Mouse (Mus musculus) lung, embryonic 15.5 days (tissue): ENCODE measurements around the gene Dnah2. TPM values are rescaled to one million over a fixed set of nuclear protein-coding genes. Genes with fewer than 3 reads are reported as not detected.

Source experiments
- ATAC-seq: fragments of 200-750 bp; cut with Nextera tagmentation; 2 replicates; pipeline ENCODE4 v1.8.0; 2017; ENCODE audit warnings: moderate number of reproducible peaks, borderline replicate concordance; ENCODE audit not compliant: low FRiP score, low TSS enrichment; ENCODE audit errors: extremely low read depth
- H3K27ac ChIP-seq: fragments of 300-500 bp; sonication (generic); 2 replicates; pipeline ENCODE4 v1.5.1; 2015; ENCODE audit warnings: moderate library complexity, mild to moderate bottlenecking, inconsistent platforms
- H3K27me3 ChIP-seq: fragments of 300-500 bp; sonication (generic); 2 replicates; pipeline ENCODE4 v1.6.1; 2015; ENCODE audit warnings: inconsistent platforms
- H3K36me3 ChIP-seq: fragments of 300-500 bp; sonication (generic); 2 replicates; pipeline ENCODE4 v1.6.1; 2015; ENCODE audit warnings: inconsistent platforms
- H3K4me1 ChIP-seq: fragments of 300-500 bp; sonication (generic); 2 replicates; pipeline ENCODE4 v1.6.1; 2015; ENCODE audit warnings: inconsistent platforms
- H3K4me2 ChIP-seq: fragments of 300-500 bp; sonication (generic); 2 replicates; pipeline ENCODE4 v1.6.1; 2015; ENCODE audit warnings: inconsistent platforms, mild to moderate bottlenecking, moderate library complexity
- H3K4me3 ChIP-seq: fragments of 300-500 bp; sonication (generic); 2 replicates; pipeline ENCODE4 v1.5.1; 2015; ENCODE audit warnings: mild to moderate bottlenecking, inconsistent platforms
- H3K9ac ChIP-seq: fragments of 300-500 bp; sonication (generic); 2 replicates; pipeline ENCODE4 v1.6.1; 2015; ENCODE audit warnings: inconsistent platforms
- H3K9me3 ChIP-seq: fragments of 300-500 bp; sonication (generic); 2 replicates; pipeline ENCODE4 v1.6.1; 2016; ENCODE audit warnings: inconsistent platforms
- WGBS: fragments of 180-500 bp; shearing (Covaris S2); methylation state at CpG from one replicate; pipeline ENCODE4 v1.1.7; 2015; 5-methylcytosine and 5-hydroxymethylcytosine counted together
- polyA plus RNA-seq: library from polyadenylated mRNA; unstranded; fragments of >200 nt; fragmentation: Nextera tagmentation; extraction: Ambion mirVana; gene quantifications from 2 replicates; pipeline ENCODE4 v1.2.1, GENCODE M21; 2015

Dnah2 gene
- polyA plus RNA-seq, 1 experiment from 2014 or later = 1.1 TPM

- Histone ChIP-seq H3K27me3 (no peaks in the 10 kb centered on the region), H3K4me3 (peak overlapping the region; percentile 15; the same call in 1 of the 2 replicates), H3K4me1 (peaks cover 16% of the 10 kb centered on the region), H3K4me2 (peak overlapping the region; percentile 34; the same call in 1 of the 2 replicates), H3K9me3 (no peaks in the 10 kb centered on the region), H3K9ac (no peak overlapping the region; the same call in 1 of the 2 replicates), H3K36me3 (no peaks in the 10 kb centered on the region), H3K27ac (peak overlapping the region; percentile 63; the same call in 1 of the 2 replicates)
- 0 out of 2 replicates have a peak, but pooled peaks have one; percentile 14 for ATAC-seq
- 45% methylated on average over 23 of the region's 23 CpGs for WGBS
Measured at GRCm38 (mm10) chr11:69452114-69452867, 96.6 kb downstream of the Dnah2 start.

GRCm38 (mm10) chr11:69447299-69447698, 101.6 kb downstream of the Dnah2 start:
- H3K4me2 ChIP-seq = no peak overlapping the region
- no peaks in the 10 kb centered on the region; the same call in 1 of the 2 replicates for H3K9me3 ChIP-seq
- no peak overlapping the region for H3K27ac ChIP-seq
- no peaks in the 10 kb centered on the region for H3K27me3 ChIP-seq
- peaks cover 17% of the 10 kb centered on the region for H3K4me1 ChIP-seq
- ATAC-seq = no peak
- H3K36me3 ChIP-seq = no peaks in the 10 kb centered on the region
- whole genome bisulfite sequencing = 86% methylated on average over 7 of the region's 7 CpGs
- no peak overlapping the region for H3K9ac ChIP-seq
- no peak overlapping the region for H3K4me3 ChIP-seq

GRCm38 (mm10) chr11:69443328-69443727, 105.6 kb downstream of the Dnah2 start:
- no peaks in the 10 kb centered on the region; the same call in 1 of the 2 replicates for H3K9me3 ChIP-seq
- 6% methylated on average over 5 of the region's 5 CpGs for WGBS

GRCm38 (mm10) chr11:69437291-69437690, 111.6 kb downstream of the Dnah2 start:
- Histone ChIP-seq H3K9me3 (no peaks in the 10 kb centered on the region), H3K9ac (no peak overlapping the region), H3K4me1 (peaks cover 6% of the 10 kb centered on the region), H3K4me3 (no peak overlapping the region), H3K27ac (no peak overlapping the region), H3K4me2 (no peak overlapping the region), H3K27me3 (no peaks in the 10 kb centered on the region), H3K36me3 (no peaks in the 10 kb centered on the region)
- WGBS = 31% methylated on average over 3 of the region's 3 CpGs
- ATAC-seq = no peak

More at GRCm38 (mm10) chr11:69443328-69443727, 105.6 kb downstream of the Dnah2 start:
- H3K4me2 ChIP-seq = no peak overlapping the region
- no peak overlapping the region for H3K9ac ChIP-seq
- no peak overlapping the region for H3K4me3 ChIP-seq
- peaks cover 13% of the 10 kb centered on the region for H3K4me1 ChIP-seq
- H3K27me3 ChIP-seq = no peaks in the 10 kb centered on the region
- peak; percentile 72 for ATAC-seq
- H3K27ac ChIP-seq = peak overlapping the region; percentile 38; the same call in 1 of the 2 replicates
- H3K36me3 ChIP-seq = no peaks in the 10 kb centered on the region

- 54% methylated on average over 6 of the region's 6 CpGs for WGBS
- Histone ChIP-seq H3K36me3 (no peaks in the 10 kb centered on the region), H3K4me3 (no peak overlapping the region), H3K4me2 (no peak overlapping the region), H3K27ac (no peak overlapping the region), H3K9me3 (no peaks in the 10 kb centered on the region), H3K4me1 (peaks cover 20% of the 10 kb centered on the region), H3K27me3 (no peaks in the 10 kb centered on the region), H3K9ac (no peak overlapping the region)
- no peak for ATAC-seq
Measured at GRCm38 (mm10) chr11:69433189-69433588, 115.7 kb downstream of the Dnah2 start.

GRCm38 (mm10) chr11:69432640-69432982, 116.3 kb downstream of the Dnah2 start:
- Histone ChIP-seq H3K4me1 (peaks cover 20% of the 10 kb centered on the region), H3K9me3 (no peaks in the 10 kb centered on the region), H3K4me2 (peak overlapping the region; percentile 47), H3K9ac (0 out of 2 replicates have a peak overlapping the region, but pooled peaks have one; percentile 16), H3K4me3 (no peak overlapping the region), H3K27ac (no peak overlapping the region), H3K36me3 (no peaks in the 10 kb centered on the region), H3K27me3 (no peaks in the 10 kb centered on the region)
- 54% methylated on average over 11 of the region's 11 CpGs for WGBS
- ATAC-seq = peak; percentile 9; the same call in 1 of the 2 replicates

GRCm38 (mm10) chr11:69431829-69432639, 116.9 kb downstream of the Dnah2 start:
- no peaks in the 10 kb centered on the region for H3K36me3 ChIP-seq
- H3K27ac ChIP-seq = 0 out of 2 replicates have a peak overlapping the region, but pooled peaks have one; percentile 29
- peaks cover 20% of the 10 kb centered on the region for H3K4me1 ChIP-seq
- ATAC-seq = peak; percentile 74; the same call in 1 of the 2 replicates
- peak overlapping the region; percentile 16; the same call in 1 of the 2 replicates for H3K9ac ChIP-seq
- no peaks in the 10 kb centered on the region for H3K9me3 ChIP-seq
- WGBS = 28% methylated on average over 11 of the region's 11 CpGs
- peak overlapping the region; percentile 47 for H3K4me2 ChIP-seq
- no peaks in the 10 kb centered on the region for H3K27me3 ChIP-seq
- H3K4me3 ChIP-seq = no peak overlapping the region

GRCm38 (mm10) chr11:69430631-69431030, 118.3 kb downstream of the Dnah2 start:
- Histone ChIP-seq H3K9ac (no peak overlapping the region), H3K27ac (no peak overlapping the region), H3K9me3 (no peaks in the 10 kb centered on the region), H3K4me3 (no peak overlapping the region), H3K4me2 (no peak overlapping the region), H3K36me3 (no peaks in the 10 kb centered on the region), H3K4me1 (peaks cover 20% of the 10 kb centered on the region), H3K27me3 (no peaks in the 10 kb centered on the region)
- no peak for ATAC-seq
- 86% methylated on average over 15 of the region's 15 CpGs for WGBS

GRCm38 (mm10) chr11:69429313-69429712, 119.6 kb downstream of the Dnah2 start:
- Histone ChIP-seq H3K27ac (peak overlapping the region; percentile 46), H3K27me3 (no peaks in the 10 kb centered on the region), H3K9me3 (no peaks in the 10 kb centered on the region), H3K4me3 (no peak overlapping the region), H3K36me3 (no peaks in the 10 kb centered on the region), H3K4me2 (no peak overlapping the region), H3K9ac (0 out of 2 replicates have a peak overlapping the region, but pooled peaks have one; percentile 6), H3K4me1 (peaks cover 20% of the 10 kb centered on the region)
- 13% methylated on average over 2 of the region's 2 CpGs for WGBS
- no peak for ATAC-seq

GRCm38 (mm10) chr11:69428751-69429150, 120.2 kb downstream of the Dnah2 start:
- ATAC-seq = no peak
- H3K27ac ChIP-seq = peak overlapping the region; percentile 46
- no peaks in the 10 kb centered on the region for H3K27me3 ChIP-seq

GRCm38 (mm10) chr11:69426246-69426645, 122.7 kb downstream of the Dnah2 start:
- Histone ChIP-seq H3K27me3 (peaks cover 16% of the 10 kb centered on the region), H3K4me1 (peaks cover 17% of the 10 kb centered on the region), H3K9ac (no peak overlapping the region), H3K4me3 (no peak overlapping the region), H3K4me2 (no peak overlapping the region), H3K27ac (no peak overlapping the region), H3K9me3 (no peaks in the 10 kb centered on the region), H3K36me3 (no peaks in the 10 kb centered on the region)
- WGBS = 62% methylated on average over 2 of the region's 2 CpGs
- ATAC-seq = no peak

More at GRCm38 (mm10) chr11:69428751-69429150, 120.2 kb downstream of the Dnah2 start:
- no peaks in the 10 kb centered on the region for H3K9me3 ChIP-seq
- H3K4me2 ChIP-seq = no peak overlapping the region
- no peak overlapping the region for H3K9ac ChIP-seq
- no peak overlapping the region for H3K4me3 ChIP-seq
- no peaks in the 10 kb centered on the region for H3K36me3 ChIP-seq
- H3K4me1 ChIP-seq = peaks cover 20% of the 10 kb centered on the region
- WGBS = 15% methylated on average over 4 of the region's 4 CpGs
